Mouse (Mus musculus) erythroblast, embryonic 14.5 days (primary cell): ENCODE results near the gene Hmgn3. TPM values are rescaled to one million over a fixed set of nuclear protein-coding genes. Genes with fewer than 3 reads are reported as not detected.

Source experiments
- H3K27me3 ChIP-seq: 2 replicates; pipeline ENCODE4 v1.6.1; 2012; ENCODE audit warnings: inconsistent platforms; ENCODE audit not compliant: control insufficient read depth
- H3K36me3 ChIP-seq: 2 replicates; pipeline ENCODE4 v1.6.1; 2012; ENCODE audit warnings: mild to moderate bottlenecking, inconsistent platforms; ENCODE audit not compliant: control insufficient read depth
- H3K4me1 ChIP-seq: 2 replicates; pipeline ENCODE4 v1.6.1; 2012; ENCODE audit warnings: inconsistent platforms; ENCODE audit not compliant: control insufficient read depth
- H3K4me3 ChIP-seq: replicated peaks from 2 replicates; pipeline ENCODE3; 2012; ENCODE audit warnings: moderate library complexity, mild to moderate bottlenecking, inconsistent platforms
- H3K9me3 ChIP-seq: 2 replicates; pipeline ENCODE4 v1.6.1; 2012; ENCODE audit warnings: low read length, inconsistent platforms, mixed read lengths; ENCODE audit not compliant: control insufficient read depth
- GATA1 ChIP-seq: IDR thresholded peaks from 2 replicates; pipeline ENCODE4 v1.6.1; 2012; ENCODE audit warnings: low read length, inconsistent platforms, mixed read lengths
- TAL1 ChIP-seq: IDR thresholded peaks from 3 replicates; pipeline ENCODE4 v1.6.1; 2012; ENCODE audit warnings: low read length, inconsistent platforms, mixed read lengths
- polyA plus RNA-seq: library from polyadenylated mRNA; stranded (reverse); fragments of >175 nt; gene quantifications from 2 replicates; pipeline ENCODE4 v1.2.3, GENCODE M21; 2012

Gene Hmgn3
- polyA plus RNA-seq, 1 experiment: not detected

GRCm38 (mm10) chr9:83079724-83080123, 66.8 kb downstream of the Hmgn3 start:
- TF ChIP-seq TAL1 (no peak), GATA1 (no peak)
- H3K36me3 ChIP-seq: no peaks in the 10 kb centered on the region
- H3K9me3 ChIP-seq: no peaks in the 10 kb centered on the region
- H3K4me3 ChIP-seq: no peak overlapping the region
- H3K4me1 ChIP-seq: no peaks in the 10 kb centered on the region
- H3K27me3 ChIP-seq: no peaks in the 10 kb centered on the region

DNA sequence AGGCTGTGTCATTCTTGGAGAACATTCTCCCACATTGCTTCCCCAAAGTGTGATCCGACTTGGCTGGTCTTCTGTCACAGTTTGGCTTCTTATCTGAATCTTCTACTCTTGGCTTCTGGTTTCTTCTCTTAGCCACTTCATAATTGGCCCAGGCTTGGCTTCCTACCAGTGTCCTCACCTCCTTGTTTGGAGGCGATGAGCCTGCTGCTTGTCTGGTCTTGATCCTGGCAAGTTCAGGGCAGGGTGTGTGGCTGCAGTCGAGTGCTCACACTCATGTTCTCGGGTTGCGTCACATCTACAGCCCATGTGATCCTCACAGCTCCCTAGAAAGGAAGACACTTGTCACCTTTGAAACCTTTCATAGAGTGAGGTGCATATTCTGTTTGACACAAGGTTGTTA, 78.2 kb downstream of the Hmgn3 start:
- Histone ChIP-seq H3K4me1 (no peaks in the 10 kb centered on the region), H3K27me3 (no peaks in the 10 kb centered on the region), H3K9me3 (no peaks in the 10 kb centered on the region), H3K4me3 (no peak overlapping the region), H3K36me3 (no peaks in the 10 kb centered on the region)
- TF ChIP-seq GATA1: no peak
- no peak for TF ChIP-seq TAL1

DNA sequence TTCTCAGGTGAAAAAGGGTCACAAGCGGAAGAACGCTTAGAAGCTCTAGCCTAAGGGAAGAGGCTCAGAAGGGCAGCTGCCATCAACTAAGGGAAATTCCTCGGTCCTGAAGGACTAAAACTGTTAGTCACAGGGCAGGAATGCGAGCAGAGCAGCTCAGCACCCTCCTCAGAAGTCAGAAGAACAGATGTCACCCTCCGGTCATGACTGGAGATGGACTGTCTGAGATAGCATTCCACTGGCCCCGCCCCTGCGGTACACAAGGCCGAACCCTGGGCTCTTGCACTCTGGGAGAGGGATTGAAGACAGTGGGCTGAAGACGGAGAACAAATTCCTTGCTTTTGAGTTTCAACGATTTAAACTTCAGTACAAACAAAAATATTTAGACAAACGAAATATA, 85.2 kb downstream of the Hmgn3 start:
- Histone ChIP-seq H3K9me3 (no peaks in the 10 kb centered on the region), H3K36me3 (no peaks in the 10 kb centered on the region)

More for the DNA sequence above, 85.2 kb downstream of the Hmgn3 start:
- Histone ChIP-seq H3K4me1 (no peaks in the 10 kb centered on the region), H3K4me3 (no peak overlapping the region), H3K27me3 (no peaks in the 10 kb centered on the region)
- no peak for TF ChIP-seq TAL1
- no peak for TF ChIP-seq GATA1

Other genes starting within 250 kb of the Hmgn3 start
- gene Phip, start 171.2 kb downstream of the Hmgn3 start, polyA plus RNA-seq: 0.29 and 0.39 TPM in 2 replicates